Mouse (Mus musculus): ENCODE data around the gene Gzmk. TPM values are rescaled to one million over a fixed set of nuclear protein-coding genes. Genes with fewer than 3 reads are reported as not detected.
A peak's percentile ranks its signal among the peaks of the same experiment; 100 is the strongest.

Gzmk gene
- polyA plus RNA-seq, 1 experiment from 2014 or later = not detected

GRCm38 (mm10) chr13:113129974-113130373 lies 95.7 kb downstream of the Gzmk start:
- H3K27ac ChIP-seq = no peak overlapping the region
- H3K4me2 ChIP-seq (replicated peaks) = no peak overlapping the region
- H3K9me3 ChIP-seq (replicated peaks) = no peaks in the 10 kb centered on the region
- no peak overlapping the region for H3K9ac ChIP-seq
- H3K36me3 ChIP-seq = no peaks in the 10 kb centered on the region
- WGBS = 79% methylated on average over 1 of the region's 1 CpGs
- ATAC-seq (ENCODE audit: low FRiP score) = 0 out of 2 replicates have a peak, but pooled peaks have one; percentile 29
- H3K4me3 ChIP-seq = no peak overlapping the region
- no peaks in the 10 kb centered on the region for H3K27me3 ChIP-seq
- H3K4me1 ChIP-seq = no peaks in the 10 kb centered on the region

Other genes with a start within 250 kb of the Gzmk start
- gene Ccno, start 238.1 kb downstream of the Gzmk start, polyA plus RNA-seq (2016; fragmentation: Nextera tagmentation; extraction: Ambion mirVana) = 2.8 and 3.7 TPM in 2 replicates
- gene Mcidas, start 232.1 kb downstream of the Gzmk start, polyA plus RNA-seq (2016; fragmentation: Nextera tagmentation; extraction: Ambion mirVana) = 1.6 and 1.7 TPM in 2 replicates
- gene Cdc20b, start 190.8 kb downstream of the Gzmk start, polyA plus RNA-seq (2016; fragmentation: Nextera tagmentation; extraction: Ambion mirVana) = 0.68 and 2.1 TPM in 2 replicates
- gene Gpx8, start 179.5 kb downstream of the Gzmk start, polyA plus RNA-seq (2016; fragmentation: Nextera tagmentation; extraction: Ambion mirVana) = 110 and 116 TPM in 2 replicates
- not detected in 2 replicates for gene Gzma, start 124.9 kb downstream of the Gzmk start, polyA plus RNA-seq (2016; fragmentation: Nextera tagmentation; extraction: Ambion mirVana)
- gene Esm1, start 16.2 kb downstream of the Gzmk start, polyA plus RNA-seq (2016; fragmentation: Nextera tagmentation; extraction: Ambion mirVana) = 1.5 and 1.8 TPM in 2 replicates
- gene BC067074, start 67.3 kb upstream of the Gzmk start, polyA plus RNA-seq (2016; fragmentation: Nextera tagmentation; extraction: Ambion mirVana) = 3.5 and 4.5 TPM in 2 replicates